Mouse (Mus musculus) spleen, adult 2 months (tissue): ENCODE data around the gene Vps36.

Experiments used
- CTCF ChIP-seq: fragments of 200-500 bp; IDR thresholded peaks from 2 replicates; pipeline ENCODE4 v1.5.1; 2011; ENCODE audit warnings: mild to moderate bottlenecking, inconsistent platforms; ENCODE audit not compliant: insufficient read depth, insufficient read length, insufficient replicate concordance; ENCODE audit errors: extremely low read depth
- POLR2A ChIP-seq: fragments of 200-500 bp; IDR thresholded peaks from 2 replicates; pipeline ENCODE4 v1.6.1; 2011; ENCODE audit warnings: low read depth, low read length, inconsistent platforms

DNA sequence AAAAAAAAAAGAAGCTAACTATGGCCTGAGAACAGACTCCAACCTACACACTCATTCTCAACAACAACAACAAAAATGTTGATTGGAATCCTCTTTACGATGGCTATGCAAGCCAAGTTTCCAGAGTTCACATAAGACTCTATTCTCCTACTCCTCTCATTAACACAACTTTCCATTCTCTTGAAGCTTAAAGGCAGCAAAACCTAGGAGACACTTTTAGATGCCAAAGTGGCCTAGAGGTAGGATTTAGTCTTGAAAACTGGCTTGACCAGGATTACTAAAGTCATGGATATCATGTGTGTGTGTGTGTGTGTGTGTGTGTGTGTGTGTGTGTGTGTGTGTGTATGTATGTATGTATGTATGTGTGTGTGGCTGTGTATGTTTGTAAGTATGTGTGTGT, 72.6 kb downstream of the Vps36 start:
- TF ChIP-seq POLR2A, result no peak
- no peak for TF ChIP-seq CTCF
